Mouse (Mus musculus): ENCODE results near the gene Dpysl4.

Gene Dpysl4

DNA sequence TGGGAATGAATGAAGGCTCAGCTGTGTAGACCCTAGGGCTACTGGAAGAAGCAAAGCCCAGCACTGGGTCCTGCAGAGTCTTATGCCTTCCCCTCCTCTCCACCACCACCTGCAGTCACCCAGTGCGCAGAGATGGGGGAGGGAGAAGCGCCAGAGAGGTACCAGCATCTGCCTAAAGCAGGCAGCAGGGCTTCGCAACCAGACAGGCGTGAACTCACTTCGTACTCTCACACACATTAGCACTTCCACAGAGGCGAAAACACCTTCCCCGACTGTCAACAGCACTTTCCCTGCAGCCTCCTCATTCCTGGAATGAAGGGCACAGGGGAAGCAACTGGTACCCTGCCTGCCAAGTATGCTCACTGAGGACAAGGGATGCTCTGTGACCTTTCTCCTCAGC lies 63.6 kb downstream of the Dpysl4 start:
- DNase-seq (ENCODE audit: low spot score in 2 of 2) = peak in 1 of 2 experiments; percentile 63

DNA sequence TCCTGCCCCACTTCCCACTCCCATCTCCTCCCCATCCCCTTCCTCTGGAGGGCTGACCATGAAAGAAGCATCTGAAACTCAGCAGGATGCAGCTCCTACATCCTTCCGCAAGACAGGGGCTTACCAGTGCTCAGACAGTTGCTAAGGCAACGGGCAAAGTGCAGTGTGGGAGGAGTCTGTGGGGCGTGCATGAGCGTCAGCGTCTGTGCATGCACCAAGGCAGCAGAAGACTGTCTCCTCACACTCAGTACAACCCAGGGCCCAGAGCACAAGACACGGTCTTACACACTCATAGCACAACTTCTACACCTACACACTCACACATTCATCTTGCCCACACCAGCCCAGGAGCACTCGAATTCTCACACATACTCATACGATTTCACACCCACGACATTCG lies 65.3 kb downstream of the Dpysl4 start:
- peak; percentile 59 to 61 for DNase-seq (ENCODE audit: low spot score in 2 of 2)
